Mouse (Mus musculus) brain, embryonic 14.5 days (tissue): ENCODE results near the gene Otor. TPM values are rescaled to one million over a fixed set of nuclear protein-coding genes. Genes with fewer than 3 reads are reported as not detected.

Experiments used
- DNase-seq: peaks from one replicate; pipeline ENCODE4 v3.0.0-alpha.2; 2011; ENCODE audit warnings: low read depth
- CTCF ChIP-seq: fragments of 200-500 bp; IDR thresholded peaks from 2 replicates; pipeline ENCODE4 v1.5.1; 2012; ENCODE audit warnings: inconsistent platforms, mild to moderate bottlenecking, moderate library complexity, borderline replicate concordance; ENCODE audit not compliant: insufficient read depth, insufficient read length; ENCODE audit errors: extremely low read depth
- POLR2A ChIP-seq: fragments of 200-500 bp; IDR thresholded peaks from 2 replicates; pipeline ENCODE4 v1.6.1; 2012; ENCODE audit warnings: mild to moderate bottlenecking, inconsistent platforms, borderline replicate concordance; ENCODE audit not compliant: poor library complexity, insufficient read depth, insufficient read length, severe bottlenecking; ENCODE audit errors: extremely low read depth
- polyA plus RNA-seq: library from polyadenylated mRNA; depleted of rRNA; stranded (reverse); fragments of >200 nt; gene quantifications from 2 replicates; pipeline ENCODE4 v1.2.3, GENCODE M21; 2012; rRNA removed

Gene Otor
- polyA plus RNA-seq, result 1.1 TPM in 2 replicates

DNA sequence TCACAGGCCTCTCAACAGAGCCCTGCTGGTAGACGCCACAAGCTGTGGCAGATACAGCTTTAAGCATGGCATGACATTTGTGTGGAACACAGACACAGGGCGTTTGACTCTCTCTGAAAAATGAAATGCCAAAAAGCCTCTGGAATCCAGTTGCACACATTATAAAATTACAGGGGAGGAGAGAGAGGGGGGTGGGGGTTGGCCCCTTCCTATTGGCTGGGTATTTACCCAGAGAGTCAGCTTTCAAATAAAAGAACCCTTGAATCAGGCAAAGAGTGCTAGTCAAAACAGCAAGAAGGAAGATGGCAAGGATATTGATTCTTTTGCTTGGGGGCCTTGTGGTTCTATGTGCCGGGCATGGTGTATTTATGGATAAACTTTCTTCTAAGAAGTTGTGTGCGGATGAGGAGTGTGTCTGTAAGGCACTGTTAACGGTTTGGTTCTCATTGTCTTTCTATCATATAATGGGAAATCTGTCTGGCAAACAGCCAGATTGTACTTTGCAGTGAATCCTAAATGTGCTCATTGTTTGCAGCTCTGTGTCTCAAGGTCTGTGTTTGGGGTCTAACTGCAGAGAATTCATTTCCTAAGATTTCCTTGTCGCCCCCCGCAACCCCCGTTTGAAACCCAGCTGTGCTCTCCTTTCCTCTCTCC lies at the start of gene Otor:
Otor (plus strand) TSS at position 276 of the 654 bp plus-strand sequence.
- peak; percentile 28 for DNase-seq
- TF ChIP-seq CTCF, result no peak
- no peak for TF ChIP-seq POLR2A

DNA sequence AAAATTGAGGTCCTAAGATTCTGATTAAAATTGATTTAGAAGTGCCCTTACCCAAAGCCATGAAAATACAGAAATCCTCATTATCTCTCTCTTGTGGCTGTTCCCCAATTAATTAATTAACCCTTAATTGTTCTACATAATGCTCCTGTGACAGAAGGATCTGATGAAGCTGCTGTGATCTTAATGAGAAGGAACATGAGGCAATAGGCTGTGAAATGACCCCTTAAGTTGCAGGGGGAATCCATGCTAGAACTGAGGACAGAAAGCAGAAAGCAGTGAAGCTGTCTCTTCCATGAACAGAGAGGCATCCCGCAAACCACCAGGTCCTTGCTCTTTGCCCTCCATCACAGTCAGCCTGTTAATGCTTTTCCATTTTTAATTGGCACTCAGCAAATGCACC lies 47.0 kb upstream of the Otor start:
- TF ChIP-seq POLR2A (no peak), CTCF (no peak)
- peak; percentile 28 for DNase-seq

DNA sequence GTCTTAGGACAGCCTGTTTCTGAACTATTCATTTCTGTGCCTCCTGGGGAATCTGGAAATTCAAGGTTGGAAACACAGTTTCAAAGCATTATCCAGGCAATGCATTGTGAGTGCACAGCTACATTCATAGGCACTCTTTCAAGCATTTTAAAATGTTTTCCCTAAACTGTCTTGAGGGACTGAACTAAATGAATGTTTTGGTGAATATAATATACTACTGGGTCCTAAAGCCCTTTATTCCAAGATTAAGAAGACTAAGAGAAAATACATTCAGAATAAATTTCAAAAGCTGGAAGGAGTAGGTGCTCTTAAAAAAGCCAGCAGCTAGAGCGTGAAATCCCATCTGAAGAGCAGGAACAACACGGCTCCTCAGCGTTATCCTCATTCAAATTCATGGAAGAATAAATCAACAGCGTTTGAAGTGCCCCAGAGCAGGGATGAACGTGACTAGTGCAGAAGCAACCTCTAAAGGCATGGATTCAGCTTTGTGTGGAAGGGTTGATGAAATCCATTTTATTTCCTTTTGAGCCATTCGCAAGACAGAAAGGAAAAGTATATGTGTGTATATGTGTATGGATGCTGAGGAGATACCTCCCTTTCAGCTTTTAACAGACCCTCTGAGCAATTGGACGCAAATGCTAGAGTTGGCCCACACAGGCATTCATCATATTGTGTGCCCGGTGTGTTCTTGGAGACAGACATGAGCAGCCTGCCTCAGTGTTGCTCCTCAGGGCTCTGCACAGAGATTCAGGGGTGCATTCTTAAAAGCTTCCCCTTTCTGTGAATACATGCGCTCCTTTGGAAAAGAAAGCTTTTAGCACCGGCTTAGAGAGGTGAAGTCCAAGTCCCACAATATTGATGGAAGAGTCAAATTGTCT lies 45.7 kb upstream of the Otor start:
- no peak for TF ChIP-seq POLR2A
- TF ChIP-seq CTCF, result no peak
- DNase-seq, result peak; percentile 83

DNA sequence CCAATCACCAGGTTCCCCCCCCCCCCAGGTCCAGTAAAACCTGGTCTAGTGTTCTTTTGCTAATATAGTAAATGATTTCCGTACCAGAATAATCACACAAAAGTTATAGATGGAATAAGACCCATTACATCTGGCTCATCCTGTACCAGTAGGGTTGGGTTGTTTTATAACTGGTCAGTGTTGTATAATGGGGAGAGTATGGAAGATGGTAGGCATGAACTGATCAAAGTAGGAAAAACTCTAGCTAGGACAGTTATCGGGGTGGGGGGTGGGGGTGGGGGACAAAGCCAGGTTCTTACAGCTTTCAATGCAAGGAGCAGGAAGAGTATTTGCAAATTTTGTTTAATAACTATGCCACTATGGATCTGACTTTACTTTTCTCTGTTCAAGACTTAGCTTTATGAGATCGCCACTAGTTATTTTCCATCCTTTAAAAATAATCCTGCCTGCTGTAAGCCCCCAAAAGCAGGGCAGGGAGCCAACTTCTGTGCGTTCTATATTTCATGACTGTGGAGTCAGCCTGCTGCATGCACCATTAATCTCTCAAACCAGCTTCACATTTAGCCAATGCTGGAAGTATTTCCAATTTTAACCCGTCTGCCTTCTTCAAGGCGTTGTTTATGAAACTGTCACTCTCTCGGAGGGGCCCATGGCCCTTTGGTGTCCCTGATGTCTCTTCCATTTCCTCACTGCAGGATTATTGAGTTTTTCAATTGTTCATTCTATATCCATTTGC lies 43.8 kb upstream of the Otor start:
- DNase-seq, result peak; percentile 44

DNA sequence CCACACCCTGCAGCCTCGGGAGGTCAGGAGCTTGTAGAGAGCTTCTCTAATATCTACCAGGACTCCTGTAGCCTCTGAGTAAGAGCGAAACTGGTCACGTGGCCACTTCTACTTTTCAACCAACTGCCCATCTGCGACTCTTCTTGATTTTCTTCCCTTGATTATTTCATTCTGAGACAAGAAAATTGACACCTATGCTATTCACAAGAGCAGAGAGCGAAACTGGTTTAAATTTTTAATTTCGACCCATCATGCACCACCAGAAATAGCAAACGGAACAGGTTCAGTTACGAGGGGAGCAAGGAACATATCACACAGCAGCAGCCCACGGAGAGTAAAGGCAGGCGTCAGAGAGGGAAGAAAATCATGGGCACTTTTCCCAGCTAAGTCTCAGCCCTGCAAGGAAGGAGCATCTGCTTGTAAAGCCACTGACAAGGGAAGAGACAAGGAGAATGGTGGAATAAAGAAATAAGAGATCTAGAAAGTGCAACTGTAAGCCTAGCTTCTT lies 43.1 kb upstream of the Otor start:
- peak; percentile 34 for DNase-seq
- no peak for TF ChIP-seq CTCF
- no peak for TF ChIP-seq POLR2A

More for the DNA sequence above, 43.8 kb upstream of the Otor start:
- TF ChIP-seq CTCF (no peak), POLR2A (no peak)

DNA sequence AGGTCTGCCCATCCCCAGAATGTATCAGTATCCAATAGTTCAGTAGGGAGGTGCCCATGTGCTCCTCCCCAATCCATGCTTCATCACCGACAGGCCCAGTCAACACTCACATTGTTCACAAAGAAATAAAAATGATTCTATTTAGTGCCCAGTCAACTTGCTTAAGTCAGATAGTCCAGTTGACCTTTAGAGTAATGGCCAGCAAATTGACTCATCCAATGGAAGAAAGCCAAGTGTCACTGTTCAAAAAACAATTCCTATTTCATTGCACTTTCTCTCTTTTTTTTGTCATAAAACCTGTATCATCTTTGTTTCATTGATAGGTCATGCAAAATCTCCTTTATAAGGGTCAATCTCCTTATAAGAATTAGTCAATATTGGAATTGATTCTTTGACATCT lies 36.7 kb upstream of the Otor start:
- no peak for DNase-seq
- TF ChIP-seq POLR2A (no peak), CTCF (no peak)

DNA sequence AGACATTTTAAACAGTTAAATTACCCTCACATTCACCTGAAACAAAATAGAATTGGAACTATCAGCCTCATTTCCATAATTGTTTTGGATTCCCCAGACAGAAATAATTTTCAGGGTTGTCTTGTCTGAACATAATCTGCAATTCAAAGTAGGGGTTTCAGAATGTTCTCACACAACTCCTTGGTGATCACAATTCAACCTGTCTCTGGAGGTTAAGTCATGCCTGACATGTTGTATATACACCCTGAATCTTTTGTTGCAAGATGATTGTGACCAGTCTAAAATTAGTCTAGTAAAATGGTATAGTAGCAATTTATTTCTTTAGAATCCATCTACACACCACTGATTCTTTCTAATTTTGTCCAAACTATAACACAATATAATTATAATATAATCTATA lies 23.0 kb upstream of the Otor start:
- DNase-seq, result peak; percentile 28
- TF ChIP-seq CTCF (no peak), POLR2A (no peak)

DNA sequence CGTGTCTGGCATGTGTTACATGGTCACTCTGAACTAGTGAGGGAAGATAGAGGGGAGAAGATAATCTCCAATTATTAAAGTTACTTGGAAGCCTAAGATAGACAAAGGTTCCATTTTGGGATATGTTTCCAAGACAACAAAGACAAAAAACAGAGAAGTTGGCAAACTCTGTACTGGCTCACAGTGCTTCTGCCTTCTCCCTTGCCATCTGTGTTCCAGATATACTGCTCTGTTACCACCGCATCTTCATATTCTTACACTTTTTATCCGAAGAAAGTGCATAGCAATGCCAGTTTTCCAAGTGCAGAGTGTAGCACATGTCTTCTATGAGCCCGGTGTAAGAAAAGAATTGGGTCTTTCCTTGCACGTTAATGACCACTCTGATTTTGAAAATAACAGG lies 21.5 kb upstream of the Otor start:
- TF ChIP-seq POLR2A (no peak), CTCF (no peak)
- DNase-seq, result no peak

DNA sequence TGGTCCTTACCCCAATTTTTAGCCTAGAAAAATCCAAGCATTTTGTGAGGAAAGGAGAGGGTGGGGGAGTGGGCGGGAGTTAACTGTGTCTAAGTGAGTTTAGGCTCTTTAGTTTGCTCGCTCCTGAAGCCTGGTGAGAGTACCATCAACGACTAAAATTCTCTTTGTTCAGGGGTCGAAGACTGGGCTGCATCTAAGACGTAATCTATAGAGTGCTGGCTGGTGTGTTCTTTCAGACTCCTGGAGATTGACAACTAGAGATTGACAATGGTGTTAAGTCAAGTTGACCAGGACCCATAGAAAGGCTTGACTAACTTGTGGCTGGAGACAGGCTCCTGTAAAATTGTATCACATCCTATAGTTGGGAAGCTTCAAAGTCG lies 15.9 kb upstream of the Otor start:
- no peak for DNase-seq

DNA sequence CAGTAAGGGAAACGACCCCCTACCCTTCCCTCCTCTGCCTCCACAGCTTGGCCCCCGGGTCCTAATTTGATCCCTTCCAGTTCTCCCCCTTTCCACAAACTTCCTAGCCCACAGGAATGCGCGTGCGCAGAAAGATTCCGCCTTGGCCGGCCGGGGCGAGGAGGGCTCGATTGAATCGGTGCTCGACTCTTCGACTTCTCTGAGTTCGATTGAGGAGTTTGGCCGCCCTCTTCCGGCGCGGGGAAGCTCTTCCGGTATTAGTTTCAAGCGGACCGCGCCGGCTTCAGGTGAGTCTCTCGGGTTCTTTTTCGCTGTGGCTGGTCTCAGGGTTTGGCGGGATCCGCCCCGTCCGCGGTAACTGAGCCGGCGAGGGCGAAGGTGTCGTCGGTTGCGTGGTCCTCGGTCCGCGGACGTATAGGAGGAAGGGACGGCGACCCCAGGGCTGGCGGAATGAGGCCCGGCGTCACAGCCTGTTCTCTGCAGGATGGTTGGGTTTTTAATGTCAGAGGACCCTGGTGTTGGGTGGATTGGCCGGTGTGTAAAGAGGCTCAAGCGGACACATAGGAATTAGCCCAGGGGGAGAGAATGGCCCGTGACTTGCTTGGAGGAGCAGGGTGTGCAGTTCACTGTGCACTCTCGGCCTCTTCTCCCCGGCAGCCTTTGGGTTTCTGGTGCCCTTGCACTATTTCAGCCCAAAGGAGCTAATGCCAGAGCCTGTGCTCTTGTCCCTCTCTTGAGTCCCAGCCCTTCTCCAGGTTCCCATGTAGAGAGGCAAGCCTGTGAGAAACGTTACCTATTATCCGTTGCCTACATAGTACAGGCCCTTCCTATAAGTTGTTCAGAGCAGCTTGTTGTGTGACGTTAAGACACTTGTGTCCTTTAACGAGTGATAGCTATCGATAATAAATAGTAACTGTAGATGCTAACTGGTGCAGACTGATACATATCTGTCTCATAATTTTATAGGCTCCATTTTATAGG lies 15.2 kb upstream of the Otor start, which contains the start of gene Snrpb2:
Snrpb2 (plus strand) TSS at position 228 of the 981 bp plus-strand sequence.
- DNase-seq, result peak; percentile 97
- TF ChIP-seq CTCF, result peak; percentile 10; the same call in 1 of the 2 replicates
- peak; percentile 25; the same call in 1 of the 2 replicates for TF ChIP-seq POLR2A

More for the DNA sequence above, 15.9 kb upstream of the Otor start:
- TF ChIP-seq POLR2A (no peak), CTCF (no peak)

DNA sequence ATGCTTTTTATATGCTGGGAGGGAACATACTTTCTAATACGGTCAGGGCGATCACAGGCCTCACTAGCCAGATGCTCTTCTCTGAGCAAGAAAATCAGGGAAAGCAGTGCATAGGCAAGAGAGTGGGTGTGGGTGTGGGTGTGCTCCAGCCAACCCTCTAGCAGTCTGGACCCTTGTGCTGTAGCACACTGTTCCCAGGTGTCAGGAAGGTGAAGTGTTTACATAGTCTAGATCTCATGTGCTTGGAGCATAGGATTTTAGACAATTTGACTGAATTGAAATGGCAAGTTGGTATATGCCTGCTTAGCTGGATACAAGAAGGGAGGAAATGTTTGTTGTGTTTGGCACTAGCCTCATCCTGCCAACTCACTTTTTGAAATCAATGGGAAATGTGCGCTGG lies 12.4 kb upstream of the Otor start:
- no peak for TF ChIP-seq CTCF
- no peak for DNase-seq

DNA sequence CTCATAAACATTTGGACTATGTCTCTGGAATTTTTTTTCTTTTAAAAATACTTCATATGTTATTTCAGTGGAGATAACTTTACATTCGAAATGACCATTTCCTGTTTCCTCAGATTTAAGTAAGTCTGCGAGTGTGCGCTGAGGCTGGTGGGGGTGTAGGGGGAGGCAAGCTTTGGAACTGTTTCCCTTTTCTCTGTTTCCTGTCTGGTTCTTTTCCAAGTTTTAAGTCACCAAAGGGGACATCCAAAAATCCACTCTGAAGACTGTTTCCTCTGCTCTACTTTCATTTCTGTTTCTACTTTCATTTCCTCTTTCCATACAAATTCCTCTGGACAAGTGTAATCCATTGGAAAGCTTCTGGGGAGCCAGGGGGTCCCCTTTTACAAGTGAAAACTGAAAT lies 3.4 kb downstream of the Otor start:
- DNase-seq, result no peak
- TF ChIP-seq POLR2A (no peak), CTCF (no peak)
